Mouse (Mus musculus): ENCODE measurements at regions not wholly inside any gene's neighbourhood (a gene's known extent, or its start where the extent isn't known, plus 50 kb on each side); places are given as distances from the start of the nearest gene placed in this dataset.

DNA sequence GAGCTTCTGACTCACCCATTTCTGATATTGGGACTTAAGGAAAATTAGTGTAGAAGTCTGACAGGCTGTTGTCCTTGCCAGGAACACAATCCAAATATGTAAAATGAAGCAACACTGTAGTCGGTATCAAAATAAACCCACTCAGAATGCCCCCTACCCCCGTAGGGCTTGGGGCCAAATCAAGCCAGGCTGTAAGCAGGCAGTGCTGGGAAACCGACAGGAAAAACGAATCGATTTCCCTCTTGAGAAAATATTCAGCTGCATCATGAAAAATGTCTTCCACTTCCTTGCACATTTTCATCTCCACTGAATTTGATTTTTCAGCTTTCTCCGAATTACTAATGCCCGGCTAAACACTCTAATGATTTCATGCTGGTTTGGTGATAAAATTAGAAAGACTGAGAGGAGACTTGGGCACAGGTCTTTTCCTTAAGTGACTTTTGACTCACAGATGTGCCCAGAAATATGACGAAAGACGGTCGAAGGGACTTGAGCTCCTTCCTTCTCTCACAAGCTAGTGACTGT lies 485.7 kb downstream of the Fat4 start:
- DNase-seq (ENCODE audit: low spot score) = no peak

DNA sequence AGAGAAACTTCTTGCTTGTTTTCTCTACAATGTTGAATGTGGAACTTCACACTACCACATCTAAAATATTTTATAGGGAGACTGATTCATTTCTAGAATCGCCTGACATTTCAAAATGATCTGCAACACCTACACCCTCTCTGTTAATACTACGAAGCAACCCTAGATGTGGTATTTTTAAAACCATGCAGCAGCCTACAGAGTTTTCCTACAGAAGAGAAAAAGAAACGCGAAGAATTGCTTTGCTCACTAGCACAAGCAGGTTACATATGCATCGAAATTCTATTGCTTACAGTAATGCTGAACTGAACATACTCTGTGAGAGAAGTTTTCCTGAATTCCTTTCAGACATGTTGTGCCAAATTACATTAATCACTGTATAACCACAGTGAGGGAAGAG lies 488.7 kb downstream of the Fat4 start:
- DNase-seq (ENCODE audit: low spot score) = no peak

DNA sequence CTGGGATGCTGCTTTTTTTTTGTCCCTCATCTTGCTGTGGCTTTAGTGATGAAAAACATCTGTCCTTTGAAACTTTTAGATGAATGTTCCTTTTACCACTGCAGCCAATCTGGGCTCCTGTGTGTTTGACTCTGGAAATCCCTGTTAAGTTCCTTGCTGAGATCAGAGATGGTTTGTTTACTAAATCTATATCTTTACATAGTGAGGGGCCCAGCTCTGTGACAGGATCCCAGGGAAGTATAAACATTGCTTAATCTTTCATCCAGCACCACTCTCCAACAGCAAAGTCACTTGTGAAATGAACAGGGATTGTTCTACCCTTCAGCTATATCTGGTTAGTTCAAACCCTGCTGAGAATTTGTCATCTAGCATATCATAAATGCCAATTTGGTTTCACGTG lies 501.8 kb downstream of the Fat4 start:
- no peak for DNase-seq (ENCODE audit: low spot score)

DNA sequence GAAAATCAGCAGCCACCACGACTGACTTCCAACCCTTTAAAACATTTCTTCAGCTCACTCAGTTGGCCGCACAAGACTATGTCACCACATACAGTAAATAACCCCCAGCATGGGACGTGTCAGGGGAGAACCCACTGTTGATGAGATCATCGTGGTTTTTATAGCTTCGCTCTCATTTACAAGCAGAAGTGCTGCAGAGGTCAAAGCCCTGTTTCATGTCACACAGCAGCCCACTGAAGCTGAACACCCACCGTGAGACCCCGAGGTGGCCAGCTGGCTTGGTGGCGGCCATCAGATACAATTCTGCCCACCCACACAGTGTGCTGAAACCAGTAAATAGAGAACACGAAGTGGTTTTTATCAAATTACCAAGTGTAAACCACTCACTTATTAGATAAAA lies 503.7 kb downstream of the Fat4 start:
- DNase-seq (ENCODE audit: low spot score) = no peak

DNA sequence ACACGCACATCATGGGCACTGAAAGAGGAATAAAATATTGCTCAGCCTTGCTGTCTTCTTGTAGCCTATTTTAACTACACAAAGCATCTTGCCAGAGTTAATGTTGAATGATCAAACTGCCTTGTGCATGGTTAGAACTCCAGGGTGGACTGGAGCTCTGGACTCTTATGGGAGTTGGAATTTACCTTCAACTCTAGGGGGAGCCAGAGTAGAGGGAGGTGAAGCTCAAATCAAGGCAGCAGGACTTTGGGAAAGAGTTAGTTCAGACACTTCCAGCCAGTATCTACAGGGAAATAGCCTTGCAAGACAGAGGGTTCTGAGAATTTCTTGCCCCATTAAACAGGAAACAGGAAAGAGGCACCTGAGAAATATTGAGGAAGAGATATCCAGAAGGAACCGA lies 505.3 kb downstream of the Fat4 start:
- no peak for DNase-seq (ENCODE audit: low spot score)

DNA sequence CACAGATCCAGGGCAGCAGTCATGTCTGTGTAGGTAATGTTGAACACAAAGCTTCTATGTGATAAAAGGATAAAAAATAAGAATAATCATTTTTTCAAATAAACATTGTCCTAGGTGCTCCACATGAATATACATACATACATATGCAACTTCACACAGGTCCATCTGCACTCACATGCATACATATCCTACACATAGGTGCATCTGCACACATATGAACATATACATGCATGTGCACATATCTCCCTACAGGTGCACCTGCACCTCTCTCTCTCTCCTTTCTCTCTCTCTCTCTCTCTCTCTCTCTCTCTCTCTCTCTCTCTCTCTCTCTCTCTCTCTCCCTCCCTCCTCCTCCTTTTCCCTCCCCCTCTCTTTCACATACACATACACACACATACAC lies 509.9 kb downstream of the Fat4 start:
- no peak for DNase-seq (ENCODE audit: low spot score)

DNA sequence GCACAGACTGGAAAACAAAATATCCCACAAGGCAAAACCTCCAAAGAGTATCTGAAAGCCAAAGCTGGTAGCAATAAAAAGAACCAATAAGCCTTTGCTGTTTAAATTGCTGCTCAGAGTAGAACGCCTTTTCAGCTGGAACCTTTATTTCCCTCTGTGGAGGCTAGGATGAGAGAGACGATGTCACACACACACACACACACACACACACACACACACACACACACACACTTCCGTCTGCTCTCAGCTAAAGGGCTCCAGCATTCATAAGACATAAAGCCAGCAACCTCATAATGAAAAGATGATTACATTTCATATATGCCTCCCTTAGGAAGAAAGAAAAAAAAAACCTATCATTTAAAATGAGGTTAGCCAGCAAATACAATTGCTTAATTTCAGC lies 510.5 kb downstream of the Fat4 start:
- no peak for DNase-seq (ENCODE audit: low spot score)

DNA sequence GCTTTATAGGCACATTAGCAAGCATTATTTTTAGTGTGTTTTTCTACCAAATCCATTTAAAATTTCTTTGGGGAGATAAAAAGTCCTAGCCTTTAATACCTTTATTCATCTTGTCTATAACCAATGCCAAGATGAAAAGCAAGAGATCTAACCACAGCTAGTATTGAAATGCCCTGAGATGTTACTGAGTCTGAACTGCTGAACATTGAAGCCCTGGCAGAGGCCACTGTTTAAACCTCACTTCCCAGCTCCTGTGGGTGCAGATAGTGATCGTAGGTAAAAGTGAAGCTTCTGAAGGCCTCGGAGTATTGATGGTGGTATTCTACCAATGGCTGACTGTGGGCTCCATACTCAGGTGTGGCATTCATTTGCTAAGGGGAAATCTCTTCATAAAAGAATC lies 510.9 kb downstream of the Fat4 start:
- no peak for DNase-seq (ENCODE audit: low spot score)

DNA sequence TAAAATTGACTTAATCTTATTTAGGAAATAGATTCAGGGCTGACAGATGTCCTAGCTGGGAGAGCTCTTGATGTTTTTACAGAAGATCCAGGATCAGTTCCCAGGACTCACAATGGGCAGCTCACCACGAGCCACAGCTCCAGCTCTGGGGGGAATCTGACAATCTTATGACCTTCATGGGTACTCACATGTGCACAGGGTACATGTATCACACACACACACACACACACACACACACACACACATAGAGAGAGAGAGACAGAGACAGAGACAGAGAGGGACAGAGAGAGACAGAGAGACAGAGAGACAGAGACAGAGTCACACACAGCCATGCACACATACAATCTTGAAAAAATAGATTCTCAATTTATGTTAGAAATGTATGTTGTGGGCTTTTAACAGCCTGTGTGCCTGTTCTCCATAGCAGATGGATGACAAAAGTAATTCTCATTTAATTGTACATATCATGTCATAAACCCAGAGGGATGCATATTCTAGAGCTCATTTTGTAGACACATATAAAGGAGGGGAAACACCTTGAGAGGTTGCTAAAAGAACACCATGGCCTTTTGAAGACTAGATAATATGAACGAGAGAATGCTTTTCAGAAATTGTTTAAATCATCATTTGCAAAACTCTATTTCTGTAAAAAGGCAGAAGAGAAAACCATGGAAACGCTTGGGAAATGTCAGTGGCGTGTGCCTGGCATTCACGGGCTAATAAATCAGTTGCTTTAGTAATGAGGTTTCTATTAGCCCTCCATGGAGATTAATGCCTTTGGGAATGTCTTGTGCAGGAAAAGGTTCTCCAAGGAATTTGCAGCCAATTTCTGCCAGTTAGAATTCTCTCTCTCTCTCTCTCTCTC lies 538.3 kb downstream of the Fat4 start:
- DNase-seq (ENCODE audit: low spot score) = no peak

DNA sequence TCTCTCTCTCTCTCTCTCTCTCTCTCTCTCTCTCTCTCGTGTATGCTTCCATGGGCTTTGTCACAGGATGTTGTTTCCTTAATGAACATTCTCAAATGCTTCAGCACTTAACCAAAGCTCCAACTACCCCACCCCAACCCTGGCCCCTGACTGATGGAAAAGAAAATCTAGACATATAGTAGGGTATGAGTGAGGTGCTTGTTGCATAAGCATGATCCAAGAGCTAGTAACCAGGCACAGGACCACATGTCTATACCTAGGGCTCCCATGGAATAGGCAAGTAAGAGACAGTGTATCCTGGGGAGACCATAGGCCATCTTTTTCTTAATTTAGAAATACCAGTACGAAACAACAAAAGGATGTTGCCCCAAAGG lies 538.9 kb downstream of the Fat4 start:
- DNase-seq (ENCODE audit: low spot score) = no peak

DNA sequence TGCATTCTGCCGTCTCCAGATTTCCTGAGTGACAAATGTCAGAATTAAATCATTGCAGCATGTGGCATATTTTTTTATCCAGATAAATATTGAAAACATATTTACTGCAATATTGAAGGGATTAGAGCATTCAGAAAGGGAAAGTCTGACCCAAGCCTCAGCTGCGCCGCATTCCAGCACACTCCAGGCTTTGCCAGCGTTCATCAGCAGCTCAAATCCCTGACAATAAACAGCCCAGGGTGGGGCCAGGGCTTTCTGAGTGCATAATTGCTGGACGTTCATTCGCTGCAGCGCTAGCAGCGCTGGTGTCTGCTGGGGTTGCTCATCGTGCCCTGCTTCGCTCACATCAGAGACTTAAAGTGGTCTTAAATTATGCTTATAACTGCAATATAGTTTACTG lies 556.6 kb downstream of the Fat4 start:
- no peak for DNase-seq (ENCODE audit: low spot score)

DNA sequence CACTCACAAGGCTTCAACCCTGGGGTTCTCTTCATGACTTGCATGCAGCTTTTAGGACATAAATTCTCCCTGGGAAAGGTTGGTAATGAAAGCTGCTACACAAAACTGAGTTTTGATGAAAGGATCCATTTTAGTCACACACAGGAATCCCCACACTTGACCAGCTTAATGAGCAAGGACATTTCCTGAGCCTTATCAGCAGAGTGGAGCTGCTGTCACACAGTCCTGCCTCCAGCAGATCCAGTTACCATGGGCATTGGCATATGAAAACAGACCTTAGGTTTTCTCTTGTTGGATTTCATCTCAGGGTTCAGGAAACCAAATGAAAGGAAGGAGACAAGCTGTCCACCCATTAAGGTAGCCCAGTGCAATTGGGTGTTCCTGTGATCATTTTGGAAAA lies 568.9 kb downstream of the Fat4 start:
- no peak for DNase-seq (ENCODE audit: low spot score)

DNA sequence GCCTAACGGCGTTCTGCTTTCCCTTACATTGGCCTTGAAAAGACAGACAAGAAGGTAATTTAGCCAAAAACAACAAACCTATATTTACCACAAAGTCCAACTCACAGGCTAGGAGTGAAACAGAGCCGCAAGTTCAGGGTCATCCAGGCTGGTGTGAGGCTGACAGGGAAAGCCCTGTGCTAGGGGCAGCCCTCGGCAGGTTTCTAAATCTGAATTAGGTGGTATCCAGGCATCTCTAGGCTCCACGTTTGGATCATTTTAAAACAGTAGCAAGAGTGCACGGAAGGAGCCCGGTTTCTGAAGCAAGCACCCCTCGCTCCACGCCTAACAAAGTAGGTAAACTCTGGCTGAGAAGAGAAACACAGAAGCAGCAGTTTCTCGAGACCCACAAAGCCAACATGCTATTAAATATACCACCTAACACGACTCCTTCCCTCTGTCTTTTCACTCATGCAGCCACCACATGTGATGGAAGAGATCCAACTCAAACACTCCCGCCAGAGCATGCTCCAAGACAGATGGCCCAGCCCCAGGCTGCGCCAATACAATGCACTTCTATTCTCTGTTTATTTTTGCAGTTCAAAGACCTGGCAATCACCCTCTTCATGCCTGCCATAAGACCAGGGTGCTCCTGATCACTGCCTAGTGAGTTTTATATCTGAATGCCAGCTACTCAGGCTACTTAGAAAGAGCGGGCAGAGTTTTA lies 573.6 kb downstream of the Fat4 start:
- no peak for DNase-seq (ENCODE audit: low spot score)

DNA sequence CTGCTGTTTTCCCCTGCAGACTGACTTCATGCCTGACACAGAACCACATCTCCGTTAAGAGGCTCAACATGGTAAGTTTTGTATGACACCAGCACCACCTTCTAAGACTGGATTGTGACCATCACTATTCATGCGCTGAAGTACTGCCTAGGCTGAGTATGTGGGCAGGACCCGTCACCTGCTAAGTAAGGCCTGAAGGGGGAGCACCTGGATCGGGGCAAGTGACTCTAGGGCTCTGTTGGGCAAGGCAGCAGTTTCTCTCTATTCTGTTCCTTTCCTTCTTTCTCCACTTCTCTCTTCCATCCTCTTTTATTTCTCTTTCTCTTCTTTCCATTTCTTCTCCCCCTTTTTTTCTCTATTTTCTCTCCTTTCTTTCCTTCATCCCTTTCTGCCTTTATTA lies 574.8 kb downstream of the Fat4 start:
- no peak for DNase-seq (ENCODE audit: low spot score)

DNA sequence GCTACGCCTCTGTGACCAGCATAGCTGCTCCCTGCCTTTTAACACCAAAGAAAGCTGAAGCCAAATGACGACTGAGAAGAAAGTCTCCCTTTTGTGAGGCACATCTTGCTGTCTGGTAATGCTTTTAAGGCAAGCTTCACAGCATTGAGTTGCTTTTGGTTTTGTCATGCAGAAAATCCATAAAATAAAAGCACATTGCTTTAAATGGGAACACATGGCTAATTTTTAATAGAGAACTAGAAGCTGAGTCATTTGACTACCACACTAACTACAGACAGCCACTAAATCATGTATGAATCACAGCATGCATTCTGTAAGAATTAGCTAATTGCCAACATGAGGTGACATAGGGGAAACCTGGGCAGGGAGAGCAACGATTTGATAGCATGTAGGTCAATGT lies 579.1 kb downstream of the Fat4 start:
- DNase-seq (ENCODE audit: low spot score) = no peak

DNA sequence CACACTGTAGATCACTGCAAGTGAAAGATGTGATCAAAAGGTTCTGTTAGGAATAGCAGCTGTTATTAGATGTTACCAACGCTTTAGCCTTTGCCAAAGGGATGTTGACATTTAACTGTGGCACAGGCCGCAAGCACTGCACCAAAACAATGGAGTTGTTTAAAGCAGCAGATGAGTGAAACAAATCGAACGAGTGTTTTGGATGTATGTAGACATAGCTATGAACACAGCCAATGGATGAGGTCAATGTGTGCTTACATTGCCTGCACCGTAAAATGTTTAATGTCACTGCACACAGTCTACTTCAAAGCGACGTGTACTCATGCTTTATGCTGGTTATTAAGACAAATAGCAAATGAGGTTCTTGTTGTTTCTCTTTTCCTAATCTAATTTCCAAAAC lies 602.7 kb downstream of the Fat4 start:
- no peak for DNase-seq (ENCODE audit: low spot score)

DNA sequence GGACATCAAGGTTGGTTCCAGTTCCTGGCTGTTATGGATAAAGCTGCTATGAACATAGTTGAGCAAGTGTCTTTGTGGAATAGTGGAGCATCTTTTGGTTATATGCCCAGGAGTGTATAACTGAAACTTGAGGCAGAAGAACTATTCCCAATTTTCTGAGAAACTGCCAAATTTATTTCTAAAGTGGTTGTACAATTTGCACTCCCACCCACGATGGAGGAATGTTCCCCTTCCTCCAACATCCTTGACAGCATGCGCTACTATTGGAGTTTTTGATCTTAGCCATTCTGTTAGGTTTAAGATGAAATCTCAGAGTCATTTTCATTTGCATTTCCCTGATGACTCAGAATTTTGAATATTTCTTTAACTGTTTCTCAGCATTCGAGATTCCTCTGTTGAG lies 607.6 kb downstream of the Fat4 start:
- DNase-seq (ENCODE audit: low spot score) = no peak

DNA sequence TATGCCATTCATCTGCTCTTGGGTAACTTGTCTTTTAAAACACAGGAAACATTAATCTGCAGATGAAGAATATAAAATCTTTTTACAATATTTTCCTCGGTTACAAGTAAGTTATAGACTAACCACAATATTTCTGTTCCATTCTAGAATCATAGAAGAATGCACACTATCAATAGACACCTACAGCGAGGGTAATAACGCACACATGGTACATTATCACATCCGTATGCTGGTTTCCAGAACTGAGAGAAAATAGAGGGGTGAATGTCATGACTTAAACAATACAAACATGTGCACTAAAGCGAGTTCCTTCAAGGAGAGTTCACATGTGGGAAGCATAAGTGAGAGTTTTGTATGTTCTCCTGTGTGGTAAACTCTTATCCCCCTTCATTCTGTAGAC lies 641.3 kb downstream of the Fat4 start:
- DNase-seq (ENCODE audit: low spot score) = no peak

DNA sequence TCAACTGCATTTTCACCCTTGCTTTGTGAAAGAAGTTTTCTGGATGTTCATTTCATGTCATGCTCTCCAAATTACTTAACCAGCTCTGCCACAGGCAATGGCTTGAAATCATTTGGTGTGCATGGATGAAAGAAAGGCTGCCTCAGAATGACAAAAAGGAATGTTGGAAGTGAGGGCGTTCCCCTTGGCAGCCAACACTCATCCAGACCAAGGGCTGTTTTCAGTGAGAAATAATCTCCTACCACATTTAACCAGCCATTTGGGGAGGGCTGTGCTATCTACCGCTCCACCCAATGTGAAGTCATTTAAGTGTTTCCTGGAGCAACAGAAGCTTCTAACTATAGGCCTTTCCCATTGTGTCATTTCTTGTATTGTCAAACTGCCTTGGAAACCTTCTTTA lies 650.8 kb downstream of the Fat4 start:
- no peak for DNase-seq (ENCODE audit: low spot score)

DNA sequence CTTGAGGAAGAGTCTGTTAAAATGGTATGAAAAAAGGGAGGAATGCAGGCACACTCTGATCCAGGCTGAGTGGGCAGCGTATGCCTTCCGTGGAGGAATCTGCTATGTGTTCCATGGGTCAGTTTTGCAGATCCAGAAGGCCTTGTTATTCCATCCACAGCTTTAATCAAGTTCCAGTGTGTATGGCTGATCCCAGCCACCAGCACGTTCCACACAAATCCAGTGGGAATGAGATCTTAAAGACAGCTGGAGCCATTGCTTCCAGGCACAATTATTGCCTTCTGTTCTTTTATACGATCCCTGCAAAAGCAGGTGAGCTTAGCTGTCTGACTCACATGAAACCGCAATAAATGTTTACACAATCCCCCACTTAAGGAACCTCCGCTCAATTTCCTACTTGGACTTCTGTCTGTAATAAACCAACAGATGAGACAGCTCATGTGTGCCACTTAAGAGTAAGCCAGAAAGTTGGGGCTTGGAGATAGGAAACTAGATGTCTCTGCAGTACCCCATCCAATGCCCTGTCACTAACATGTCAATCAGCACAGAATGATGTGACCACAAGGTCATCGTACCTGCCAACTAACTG lies 653.9 kb downstream of the Fat4 start:
- no peak for DNase-seq (ENCODE audit: low spot score)

DNA sequence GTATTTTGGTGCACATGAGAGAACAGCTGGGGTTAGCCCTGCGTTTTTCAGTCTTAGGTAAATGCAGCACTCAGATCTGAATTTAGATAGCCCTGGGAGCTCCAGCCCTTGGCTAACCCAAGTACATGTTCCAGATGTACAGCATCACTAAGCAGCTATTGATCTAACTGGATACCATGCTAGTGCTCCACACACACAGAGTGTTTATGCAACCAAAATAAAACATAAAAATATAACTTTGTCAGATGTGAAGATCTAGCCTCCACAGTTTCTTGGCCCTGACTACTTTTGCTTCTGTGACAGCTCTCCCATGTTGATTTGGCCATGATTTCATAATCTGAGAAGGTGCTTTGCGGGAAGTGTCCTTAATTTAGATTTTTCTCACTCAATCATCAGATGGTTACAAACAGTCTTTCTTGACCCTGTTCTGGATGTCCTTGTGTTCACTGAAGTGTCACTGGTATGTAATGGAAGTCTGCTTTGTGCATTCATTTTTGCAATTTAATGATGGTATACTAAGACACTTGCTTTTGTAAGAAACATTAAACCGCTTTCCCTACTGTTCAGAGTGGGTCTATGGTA lies 672.8 kb downstream of the Fat4 start:
- DNase-seq (ENCODE audit: low spot score) = no peak

DNA sequence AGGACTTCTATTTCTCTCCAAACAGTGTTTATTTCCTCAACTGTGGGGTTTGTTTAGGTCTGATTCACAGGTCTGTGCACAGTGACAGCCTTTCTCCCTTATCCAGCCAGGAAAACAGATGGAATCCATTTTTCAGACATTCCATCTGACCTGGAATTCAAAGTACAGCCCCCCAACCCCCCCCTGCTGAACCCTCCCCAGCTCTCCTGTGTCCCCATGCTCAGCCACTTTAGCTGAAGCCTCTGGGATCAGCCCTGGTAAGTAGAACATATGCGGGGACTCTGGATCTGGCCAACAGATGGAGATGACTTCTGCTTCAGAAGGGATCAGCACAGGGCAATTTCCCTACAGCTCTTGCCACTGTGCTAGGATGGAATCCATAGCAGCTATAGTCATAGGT lies 674.2 kb downstream of the Fat4 start:
- DNase-seq (ENCODE audit: low spot score) = no peak
